15 mouse cellular contexts compared by ENCODE assay signal in genomic region chr1:151301904-151302303, GRCm38 (mm10). TPM values are rescaled to one million over a fixed set of nuclear protein-coding genes. Genes with fewer than 3 reads are reported as not detected.
DNase-seq lines count a peak whose midpoint lies in the region; ATAC-seq and TF ChIP-seq lines count a peak whose summit lies in the region.
"Had no signal": no experiment of that assay in that cellular context is flagged by ENCODE, and none has a peak within 500 bp of the region (broad histone marks: within the 10 kb centered on the region; RNA-seq: fewer than 3 reads in every experiment).

No protein-coding gene starts in this region.

- peak; percentile 59 for DNase-seq in forebrain, postnatal 0 days
- no peak for DNase-seq in left cerebral cortex, adult 2 months (ENCODE audit: extremely low spot score in 1 of 2, low spot score in 2 of 2)
- DNase-seq in left cerebral cortex, adult 18-20 months (ENCODE audit: low spot score in 2 of 2), result no peak
- peak; percentile 8 to 17 for DNase-seq in right cerebral cortex, postnatal 36 days (ENCODE audit: low spot score in 2 of 2)
- no peak for DNase-seq in right cerebral cortex, postnatal 4 days
- DNase-seq in telencephalon, adult 2 months (ENCODE audit: low read depth, low spot score), result peak; percentile 70
- no peak for DNase-seq in liver, postnatal 0 days
- DNase-seq: cerebellum, adult 8-10 months; gastrocnemius, adult 2 months; lung, adult 2 months had no signal

- peak; percentile 82 for ATAC-seq in forebrain, postnatal 0 days
- ATAC-seq in forebrain, embryonic 12.5 days (ENCODE audit: low FRiP score), result no peak
- no peak for ATAC-seq in liver, postnatal 0 days
- ATAC-seq: intestine, postnatal 0 days had no signal

- 0 out of 2 replicates have a peak, but pooled peaks cover 3% of the 10 kb centered on the region for H3K4me1 ChIP-seq in forebrain, postnatal 0 days (ENCODE audit: insufficient read depth)
- H3K4me1 ChIP-seq in forebrain, embryonic 12.5 days, result no peaks in the 10 kb centered on the region
- H3K4me1 ChIP-seq in liver, postnatal 0 days (ENCODE audit: insufficient read depth), result no peaks in the 10 kb centered on the region
- H3K4me1 ChIP-seq: embryonic facial prominence, embryonic 12.5 days; heart, embryonic 15.5 days had no signal

- whole genome bisulfite sequencing in forebrain, postnatal 0 days, result 22% methylated on average over 3 of the region's 3 CpGs
- 48% methylated on average over 3 of the region's 3 CpGs for WGBS in forebrain, embryonic 12.5 days
- 71% methylated on average over 3 of the region's 3 CpGs for WGBS in liver, postnatal 0 days (ENCODE audit: insufficient replicate concordance)

- intact Hi-C loops in left cerebral cortex, adult 2 months (cut with DNase I), result loop anchor here (2.0 kb wide), 2 partner anchors 43 to 219 kb away; partner anchors contain the start of gene Ivns1abp

- H3K27ac ChIP-seq in forebrain, postnatal 0 days (ENCODE audit: low read depth, low read length), result peak overlapping the region; percentile 47; the same call in 1 of the 2 replicates
- no peak overlapping the region for H3K27ac ChIP-seq in forebrain, embryonic 12.5 days
- H3K27ac ChIP-seq in left cerebral cortex, adult 2 months, result peak overlapping the region; percentile 55; the same call in 1 of the 2 replicates
- no peak overlapping the region for H3K27ac ChIP-seq in liver, postnatal 0 days (ENCODE audit: low read depth)
- H3K27ac ChIP-seq: embryonic facial prominence, embryonic 12.5 days; gastrocnemius, adult 2 months; heart, embryonic 15.5 days; macrophage had no signal

- no peak overlapping the region for H3K9ac ChIP-seq in forebrain, postnatal 0 days
- H3K9ac ChIP-seq in forebrain, embryonic 12.5 days, result no peak overlapping the region
- no peak overlapping the region for H3K9ac ChIP-seq in liver, postnatal 0 days (replicated peaks)
- H3K9ac ChIP-seq: embryonic facial prominence, embryonic 12.5 days; heart, embryonic 15.5 days had no signal

- no peaks in the 10 kb centered on the region for H3K27me3 ChIP-seq in forebrain, postnatal 0 days (ENCODE audit: insufficient read depth, low read length)
- H3K27me3 ChIP-seq in forebrain, embryonic 12.5 days, result no peaks in the 10 kb centered on the region
- H3K27me3 ChIP-seq in liver, postnatal 0 days (ENCODE audit: insufficient read depth, low read length), result no peaks in the 10 kb centered on the region
- H3K27me3 ChIP-seq: embryonic facial prominence, embryonic 12.5 days; heart, embryonic 15.5 days had no signal

- TF ChIP-seq EP300 in liver, postnatal 0 days (IDR thresholded peaks at IDR 0.05; ENCODE audit: low read depth), result no peak

- no peak for TF ChIP-seq CTCF in forebrain, postnatal 0 days (IDR thresholded peaks at IDR 0.05; ENCODE audit: low read depth)
- no peak for TF ChIP-seq CTCF in left cerebral cortex, adult 2 months (IDR thresholded peaks at IDR 0.05)
- no peak for TF ChIP-seq CTCF in liver, postnatal 0 days (IDR thresholded peaks at IDR 0.05; ENCODE audit: low read depth)

- no peak overlapping the region for H3K4me3 ChIP-seq in forebrain, postnatal 0 days (ENCODE audit: low read depth, low read length)
- H3K4me3 ChIP-seq in forebrain, embryonic 12.5 days (replicated peaks), result no peak overlapping the region
- no peak overlapping the region for H3K4me3 ChIP-seq in left cerebral cortex, adult 2 months
- H3K4me3 ChIP-seq in liver, postnatal 0 days (ENCODE audit: low read depth, low read length), result no peak overlapping the region
- H3K4me3 ChIP-seq: embryonic facial prominence, embryonic 12.5 days; gastrocnemius, adult 2 months; heart, embryonic 15.5 days had no signal

- H3K9me3 ChIP-seq in forebrain, postnatal 0 days (ENCODE audit: low read length), result no peaks in the 10 kb centered on the region
- H3K9me3 ChIP-seq in forebrain, embryonic 12.5 days, result no peaks in the 10 kb centered on the region
- H3K9me3 ChIP-seq in liver, postnatal 0 days (ENCODE audit: low read length), result no peaks in the 10 kb centered on the region
- H3K9me3 ChIP-seq: embryonic facial prominence, embryonic 12.5 days; heart, embryonic 15.5 days had no signal

- H3K4me2 ChIP-seq in forebrain, postnatal 0 days (ENCODE audit: low read depth), result 0 out of 2 replicates have a peak overlapping the region, but pooled peaks have one; percentile 8
- H3K4me2 ChIP-seq in forebrain, embryonic 12.5 days, result no peak overlapping the region
- no peak overlapping the region for H3K4me2 ChIP-seq in liver, postnatal 0 days (ENCODE audit: low read depth, low read length)
- H3K4me2 ChIP-seq: embryonic facial prominence, embryonic 12.5 days; heart, embryonic 15.5 days had no signal

- no peaks in the 10 kb centered on the region for H3K36me3 ChIP-seq in forebrain, postnatal 0 days (ENCODE audit: insufficient read depth)
- H3K36me3 ChIP-seq in forebrain, embryonic 12.5 days (replicated peaks), result no peaks in the 10 kb centered on the region
- H3K36me3 ChIP-seq in liver, postnatal 0 days (replicated peaks; ENCODE audit: insufficient read depth, low read length), result no peaks in the 10 kb centered on the region
- H3K36me3 ChIP-seq: embryonic facial prominence, embryonic 12.5 days; heart, embryonic 15.5 days had no signal

RNA-seq across cellular contexts. Expression of gene Ivns1abp, which starts 42.4 kb away (rescaled TPM):
- 246 and 251 TPM in 2 replicates for total RNA-seq in forebrain, postnatal 0 days (2014; rRNA removed)
- 217 and 240 TPM in 2 replicates for polyA plus RNA-seq in forebrain, postnatal 0 days (2015; fragmentation: Nextera tagmentation; extraction: Ambion mirVana)
- 446 and 474 TPM in 2 replicates for polyA plus RNA-seq in forebrain, embryonic 12.5 days (2016; fragmentation: Nextera tagmentation; extraction: Ambion mirVana)
- 100 to 1,000 TPM; 126 to 131 TPM for total RNA-seq in left cerebral cortex, adult 2 months (2021)
- 100 to 1,000 TPM; 123 to 136 TPM for total RNA-seq in left cerebral cortex, adult 18-20 months (2021)
- polyA plus RNA-seq in liver, postnatal 0 days (2015; fragmentation: Nextera tagmentation; extraction: Ambion mirVana), result 58.5 and 68.2 TPM in 2 replicates

Comparison
In these comparisons a context has a peak if more than half of its experiments do, and no peak if none do; other contexts are left out.
1. DNase-seq: peak in forebrain, postnatal 0 days (single experiment), right cerebral cortex, postnatal 36 days (2 of 2) and telencephalon, adult 2 months (single experiment); none in left cerebral cortex, adult 2 months (0 of 2), left cerebral cortex, adult 18-20 months (0 of 2), right cerebral cortex, postnatal 4 days (single experiment) and liver, postnatal 0 days (single experiment).
2. H3K27ac ChIP-seq: peak in forebrain, postnatal 0 days (single experiment) and left cerebral cortex, adult 2 months (single experiment); none in forebrain, embryonic 12.5 days (single experiment) and liver, postnatal 0 days (single experiment).